In the genomic region with DNA sequence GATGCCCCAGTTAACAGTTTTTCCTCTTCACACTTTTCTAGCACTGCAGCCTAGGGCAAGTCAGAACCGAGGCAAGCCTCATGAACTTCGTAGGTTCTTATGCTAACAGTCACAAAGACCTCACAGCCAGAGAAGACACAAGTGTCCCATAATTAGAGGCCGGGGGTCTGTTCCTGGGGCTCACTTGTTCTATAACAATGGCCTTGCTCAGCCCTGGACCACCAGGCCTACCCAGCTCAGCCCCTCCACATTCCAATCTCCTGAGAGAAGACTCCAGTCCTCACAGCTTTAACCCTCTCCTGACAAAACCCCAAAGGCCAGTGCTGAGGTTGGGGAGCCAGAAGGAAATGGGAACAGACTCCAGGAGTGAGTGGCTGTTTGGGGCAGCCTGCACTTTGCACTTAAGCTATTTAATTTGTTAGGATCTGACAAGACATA, we compare ENCODE assay signal across 14 mouse cellular contexts. TPM values are rescaled to one million over a fixed set of nuclear protein-coding genes. Genes with fewer than 3 reads are reported as not detected.
A peak's percentile ranks its signal among the peaks of the same experiment; 100 is the strongest.
DNase-seq lines count a peak whose midpoint lies in the region; ATAC-seq and TF ChIP-seq lines count a peak whose summit lies in the region.
"Had no signal": no experiment of that assay in that cellular context is flagged by ENCODE, and none has a peak within 500 bp of the region (broad histone marks: within the 10 kb centered on the region; RNA-seq: fewer than 3 reads in every experiment).

No protein-coding gene starts in this region.

- no peaks in the 10 kb centered on the region for H3K9me3 ChIP-seq in intestine, embryonic 14.5 days (ENCODE audit: control insufficient read depth, low read length)
- no peaks in the 10 kb centered on the region for H3K9me3 ChIP-seq in intestine, postnatal 0 days (ENCODE audit: control insufficient read depth)
- no peaks in the 10 kb centered on the region for H3K9me3 ChIP-seq in embryonic facial prominence, embryonic 10.5 days
- H3K9me3 ChIP-seq in hindbrain, postnatal 0 days (ENCODE audit: low read length) = no peaks in the 10 kb centered on the region
- no peaks in the 10 kb centered on the region for H3K9me3 ChIP-seq in neural tube, embryonic 12.5 days
- H3K9me3 ChIP-seq: liver, embryonic 13.5 days; megakaryocyte, embryonic 14.5 days had no signal

- H3K9ac ChIP-seq in intestine, embryonic 14.5 days (ENCODE audit: low read length) = no peak overlapping the region
- H3K9ac ChIP-seq in intestine, postnatal 0 days (ENCODE audit: low read depth, low read length) = no peak overlapping the region
- no peak overlapping the region for H3K9ac ChIP-seq in hindbrain, postnatal 0 days (replicated peaks; ENCODE audit: low read length)
- H3K9ac ChIP-seq in neural tube, embryonic 12.5 days = no peak overlapping the region
- H3K9ac ChIP-seq: liver, embryonic 13.5 days had no signal

- no peaks in the 10 kb centered on the region for H3K36me3 ChIP-seq in intestine, embryonic 14.5 days (ENCODE audit: control insufficient read depth, insufficient read depth, low read length)
- H3K36me3 ChIP-seq in intestine, postnatal 0 days (ENCODE audit: control insufficient read depth, insufficient read depth) = no peaks in the 10 kb centered on the region
- no peaks in the 10 kb centered on the region for H3K36me3 ChIP-seq in embryonic facial prominence, embryonic 10.5 days (replicated peaks)
- H3K36me3 ChIP-seq in hindbrain, postnatal 0 days (ENCODE audit: insufficient read depth, low read length) = no peaks in the 10 kb centered on the region
- no peaks in the 10 kb centered on the region for H3K36me3 ChIP-seq in neural tube, embryonic 12.5 days
- H3K36me3 ChIP-seq: liver, embryonic 13.5 days had no signal

- H3K4me3 ChIP-seq in intestine, embryonic 14.5 days (ENCODE audit: low read depth, low read length) = no peak overlapping the region
- no peak overlapping the region for H3K4me3 ChIP-seq in intestine, postnatal 0 days (ENCODE audit: low read depth, low read length)
- H3K4me3 ChIP-seq in embryonic facial prominence, embryonic 10.5 days = peak overlapping the region; percentile 27; the same call in 1 of the 2 replicates
- no peak overlapping the region for H3K4me3 ChIP-seq in hindbrain, postnatal 0 days (ENCODE audit: low read length)
- no peak overlapping the region for H3K4me3 ChIP-seq in neural tube, embryonic 12.5 days
- H3K4me3 ChIP-seq: heart, adult 2 months; liver, embryonic 13.5 days; megakaryocyte, embryonic 14.5 days had no signal

- H3K4me1 ChIP-seq in intestine, embryonic 14.5 days (replicated peaks; ENCODE audit: control insufficient read depth, insufficient read depth, low read length) = peaks cover 22% of the 10 kb centered on the region
- H3K4me1 ChIP-seq in intestine, postnatal 0 days (replicated peaks; ENCODE audit: control insufficient read depth, insufficient read depth, low read length) = no peaks in the 10 kb centered on the region
- peaks cover 66% of the 10 kb centered on the region for H3K4me1 ChIP-seq in embryonic facial prominence, embryonic 10.5 days
- peaks cover 2% of the 10 kb centered on the region; the same call in 1 of the 2 replicates for H3K4me1 ChIP-seq in hindbrain, postnatal 0 days (ENCODE audit: insufficient read depth, low read length)
- H3K4me1 ChIP-seq in neural tube, embryonic 12.5 days = peaks cover 39% of the 10 kb centered on the region
- H3K4me1 ChIP-seq: liver, embryonic 13.5 days; megakaryocyte, embryonic 14.5 days had no signal

- no peak for DNase-seq in intestine, embryonic 14.5 days (ENCODE audit: low spot score)
- DNase-seq in embryonic facial prominence, embryonic 10.5 days (ENCODE audit: low spot score) = peak; percentile 71
- DNase-seq in hindbrain, postnatal 0 days (ENCODE audit: low spot score) = no peak
- DNase-seq in ovary, adult 18-20 months (ENCODE audit: low spot score) = no peak
- no peak for DNase-seq in cerebellum, postnatal 36 days
- DNase-seq: cerebellum, postnatal 10 days; heart, adult 2 months; kidney, adult 11 months; liver, embryonic 13.5 days had no signal

- no peak for TF ChIP-seq CTCF in intestine, postnatal 0 days (IDR thresholded peaks at IDR 0.05; ENCODE audit: low read depth)
- no peak for TF ChIP-seq CTCF in hindbrain, postnatal 0 days (IDR thresholded peaks at IDR 0.05; ENCODE audit: low read depth)

- peak; percentile 80 for ATAC-seq in intestine, embryonic 14.5 days (replicated peaks; ENCODE audit: low FRiP score, low TSS enrichment, low read depth)
- no peak for ATAC-seq in intestine, postnatal 0 days
- ATAC-seq in hindbrain, postnatal 0 days = peak; percentile 35; the same call in 1 of the 2 replicates
- ATAC-seq in neural tube, embryonic 12.5 days (ENCODE audit: low FRiP score, low read depth) = peak; percentile 51; the same call in 1 of the 2 replicates
- no peak for ATAC-seq in megakaryocyte-erythroid progenitor cell, adult 5-6 weeks (replicated peaks; ENCODE audit: low FRiP score, low TSS enrichment, poor library complexity, severe bottlenecking)
- ATAC-seq: Patski had no signal

- no peak overlapping the region for H3K27ac ChIP-seq in intestine, embryonic 14.5 days (ENCODE audit: low read depth)
- H3K27ac ChIP-seq in intestine, postnatal 0 days (ENCODE audit: low read depth, low read length) = no peak overlapping the region
- H3K27ac ChIP-seq in embryonic facial prominence, embryonic 10.5 days (replicated peaks) = peak overlapping the region; percentile 80
- no peak overlapping the region for H3K27ac ChIP-seq in hindbrain, postnatal 0 days
- H3K27ac ChIP-seq in neural tube, embryonic 12.5 days = no peak overlapping the region
- H3K27ac ChIP-seq: heart, adult 2 months; liver, embryonic 13.5 days had no signal

- H3K4me2 ChIP-seq in intestine, embryonic 14.5 days (ENCODE audit: low read length) = no peak overlapping the region
- no peak overlapping the region for H3K4me2 ChIP-seq in intestine, postnatal 0 days (replicated peaks; ENCODE audit: low read depth)
- no peak overlapping the region for H3K4me2 ChIP-seq in hindbrain, postnatal 0 days (ENCODE audit: low read depth, low read length)
- H3K4me2 ChIP-seq in neural tube, embryonic 12.5 days (replicated peaks) = no peak overlapping the region; the same call in 1 of the 2 replicates
- H3K4me2 ChIP-seq: liver, embryonic 13.5 days had no signal

- H3K27me3 ChIP-seq in intestine, embryonic 14.5 days (replicated peaks; ENCODE audit: control insufficient read depth, insufficient read depth, low read length) = no peaks in the 10 kb centered on the region
- H3K27me3 ChIP-seq in intestine, postnatal 0 days (replicated peaks; ENCODE audit: control insufficient read depth, insufficient read depth, low read length) = no peaks in the 10 kb centered on the region
- no peaks in the 10 kb centered on the region for H3K27me3 ChIP-seq in embryonic facial prominence, embryonic 10.5 days (replicated peaks; ENCODE audit: low read depth, poor library complexity, severe bottlenecking)
- H3K27me3 ChIP-seq in hindbrain, postnatal 0 days (ENCODE audit: insufficient read depth, low read length) = no peaks in the 10 kb centered on the region
- peaks cover 4% of the 10 kb centered on the region; the same call in 1 of the 2 replicates for H3K27me3 ChIP-seq in neural tube, embryonic 12.5 days (replicated peaks)

- WGBS in intestine, embryonic 14.5 days = 15% methylated on average over 3 of the region's 3 CpGs
- WGBS in intestine, postnatal 0 days = 32% methylated on average over 3 of the region's 3 CpGs
- 4% methylated on average over 3 of the region's 3 CpGs for WGBS in embryonic facial prominence, embryonic 10.5 days
- WGBS in hindbrain, postnatal 0 days = 12% methylated on average over 3 of the region's 3 CpGs
- 2% methylated on average over 3 of the region's 3 CpGs for WGBS in neural tube, embryonic 12.5 days

RNA-seq across cellular contexts. Expression of a gene that starts 12.9 kb away (rescaled TPM):
- 6.3 and 7.3 TPM in 2 replicates for polyA plus RNA-seq in intestine, embryonic 14.5 days (2014; fragmentation: Nextera tagmentation; extraction: Ambion mirVana)
- polyA plus RNA-seq in intestine, postnatal 0 days (2015; fragmentation: Nextera tagmentation; extraction: Ambion mirVana) = 2.0 and 3.3 TPM in 2 replicates
- polyA plus RNA-seq in embryonic facial prominence, embryonic 10.5 days (2016; fragmentation: Nextera tagmentation; extraction: Ambion mirVana) = 16.3 and 17.8 TPM in 2 replicates
- total RNA-seq in hindbrain, postnatal 0 days (2014; rRNA removed) = 4.3 and 5.0 TPM in 2 replicates
- 15.2 and 19.1 TPM in 2 replicates for polyA plus RNA-seq in hindbrain, postnatal 0 days (2015; fragmentation: Nextera tagmentation; extraction: Ambion mirVana)
- 13.8 and 18.8 TPM in 2 replicates for polyA plus RNA-seq in neural tube, embryonic 12.5 days (2016; fragmentation: Nextera tagmentation; extraction: Ambion mirVana)
- total RNA-seq in megakaryocyte-erythroid progenitor cell, adult 5-6 weeks (2014; fragmentation: Nextera tagmentation) = 0.87 TPM in 1 of 2 replicates, not detected in the other
- 4.1 TPM in 1 of 2 replicates, not detected in the other for total RNA-seq in megakaryocyte-erythroid progenitor cell, adult 5-6 weeks (2017)
- polyA plus RNA-seq: Patski had no signal

Comparison
In these comparisons a context has a peak if more than half of its experiments do, and no peak if none do; other contexts are left out.
1. ATAC-seq: peak in intestine, embryonic 14.5 days (single experiment), hindbrain, postnatal 0 days (single experiment) and neural tube, embryonic 12.5 days (single experiment); none in intestine, postnatal 0 days (single experiment) and megakaryocyte-erythroid progenitor cell, adult 5-6 weeks (single experiment).